Mouse (Mus musculus) ES-Bruce4 (cell line): ENCODE data around the gene Tbc1d10c.

Experiments
- CTCF ChIP-seq: IDR thresholded peaks from one replicate; pipeline ENCODE4 v1.8.1; 2011; ENCODE audit warnings: low read depth, low read length
- POLR2A ChIP-seq: IDR thresholded peaks from one replicate; pipeline ENCODE4 v1.8.1; 2011; ENCODE audit warnings: low read length; ENCODE audit not compliant: insufficient read depth

DNA sequence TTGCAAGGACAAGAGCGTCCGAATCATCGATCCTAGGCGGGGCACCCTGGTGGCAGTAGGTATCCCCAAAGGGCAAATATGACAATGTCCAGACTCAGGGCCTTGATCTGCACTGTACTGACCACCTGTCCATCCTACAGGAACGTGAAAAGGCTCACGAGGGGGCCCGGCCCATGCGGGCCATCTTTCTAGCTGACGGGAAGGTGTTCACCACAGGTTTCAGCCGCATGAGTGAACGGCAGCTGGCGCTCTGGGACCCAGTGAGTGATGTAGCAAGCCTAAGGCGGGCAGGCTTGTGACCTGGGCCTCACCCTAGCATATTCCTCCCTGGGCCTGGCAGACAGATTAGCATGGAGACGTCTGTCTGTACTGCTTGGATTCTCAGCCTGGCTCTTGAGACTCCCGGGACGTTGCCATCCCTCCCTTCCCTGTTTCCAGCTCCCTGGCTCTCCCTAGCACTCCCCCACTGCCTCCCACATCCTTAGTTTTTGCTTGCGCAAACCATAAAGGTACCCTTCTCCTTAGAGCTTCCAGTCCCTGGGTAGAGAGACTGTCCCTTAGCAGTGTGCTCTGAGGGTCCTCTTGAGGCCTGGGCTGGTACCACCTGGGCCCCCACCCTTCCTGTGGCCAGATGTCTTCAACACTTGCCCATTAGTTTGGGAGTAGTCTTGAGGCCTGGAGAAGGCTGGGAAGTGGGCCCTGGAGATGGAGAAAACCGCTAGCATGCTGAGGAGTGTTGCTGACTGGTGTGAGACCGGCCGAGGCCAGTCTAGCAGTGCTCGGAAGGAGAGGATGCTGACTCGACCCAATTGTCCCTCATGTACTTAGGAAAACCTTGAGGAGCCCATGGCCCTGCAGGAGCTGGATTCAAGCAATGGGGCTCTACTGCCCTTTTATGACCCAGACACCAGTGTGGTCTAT, 40.3 kb downstream of the Tbc1d10c start:
- TF ChIP-seq CTCF, result no peak
- no peak for TF ChIP-seq POLR2A
